Mouse (Mus musculus): ENCODE measurements around the gene Smc6.
A peak's percentile ranks its signal among the peaks of the same experiment; 100 is the strongest.

The Smc6 gene

DNA sequence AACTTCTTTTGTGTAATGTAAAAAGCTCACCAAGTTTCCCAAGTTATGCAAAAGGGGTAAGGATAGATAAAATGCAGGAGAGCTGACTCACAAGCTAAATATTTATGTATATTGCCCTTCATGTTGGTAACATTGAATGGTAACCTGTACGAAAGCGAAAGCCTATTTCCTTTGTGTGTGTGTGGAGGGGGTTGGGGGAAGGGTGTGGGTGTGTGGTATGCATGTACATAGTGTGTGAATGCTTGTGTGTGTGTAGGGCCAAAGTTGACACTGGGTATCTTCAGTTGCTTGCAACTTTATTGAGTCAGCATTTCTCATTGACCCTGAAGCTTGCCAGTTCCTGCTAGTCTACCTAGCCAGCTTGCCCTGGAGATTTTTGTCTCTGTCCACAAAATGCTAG is 15.9 kb downstream of the Smc6 start:
- no peak for DNase-seq (ENCODE audit: low read depth, low spot score)

DNA sequence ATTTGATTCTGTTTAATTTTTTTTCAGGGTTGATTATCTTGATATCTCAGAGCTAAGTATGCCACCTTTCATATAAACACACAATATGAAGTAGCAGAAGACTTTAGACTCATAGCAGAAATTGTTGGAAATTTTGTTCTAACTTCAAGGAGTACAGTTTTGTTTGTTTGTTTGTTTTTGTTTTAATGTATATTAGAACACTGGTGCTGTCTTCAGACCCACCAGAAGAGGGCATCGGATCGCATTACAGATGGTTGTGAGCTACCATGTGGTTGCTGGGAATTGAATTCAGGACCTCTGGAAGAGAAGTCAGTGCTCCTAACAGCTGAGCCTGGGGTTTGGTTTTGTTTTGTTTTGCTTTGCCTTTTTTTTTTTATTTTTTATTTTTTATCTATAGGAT is 20.7 kb downstream of the Smc6 start:
- DNase-seq (ENCODE audit: low read depth, low spot score) = no peak

DNA sequence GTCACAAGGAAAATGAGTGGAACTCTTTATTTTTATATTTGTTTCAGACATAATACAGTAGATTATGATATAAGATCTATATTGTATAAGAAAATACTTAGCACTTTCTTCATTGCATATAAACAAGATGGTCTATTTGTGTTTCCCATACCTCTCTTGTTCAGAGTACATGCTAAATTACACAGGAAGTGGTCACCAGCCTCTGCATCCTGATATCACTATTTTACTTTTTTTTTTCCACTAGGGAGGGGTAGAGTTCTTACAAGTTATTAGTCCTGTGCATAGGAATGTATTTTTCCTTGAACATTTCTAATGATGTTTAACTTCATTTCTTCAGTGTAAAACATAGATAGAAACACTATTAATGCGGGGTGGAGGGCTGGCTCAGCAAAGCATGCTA is 35.2 kb downstream of the Smc6 start:
- DNase-seq (ENCODE audit: low read depth, low spot score) = no peak

DNA sequence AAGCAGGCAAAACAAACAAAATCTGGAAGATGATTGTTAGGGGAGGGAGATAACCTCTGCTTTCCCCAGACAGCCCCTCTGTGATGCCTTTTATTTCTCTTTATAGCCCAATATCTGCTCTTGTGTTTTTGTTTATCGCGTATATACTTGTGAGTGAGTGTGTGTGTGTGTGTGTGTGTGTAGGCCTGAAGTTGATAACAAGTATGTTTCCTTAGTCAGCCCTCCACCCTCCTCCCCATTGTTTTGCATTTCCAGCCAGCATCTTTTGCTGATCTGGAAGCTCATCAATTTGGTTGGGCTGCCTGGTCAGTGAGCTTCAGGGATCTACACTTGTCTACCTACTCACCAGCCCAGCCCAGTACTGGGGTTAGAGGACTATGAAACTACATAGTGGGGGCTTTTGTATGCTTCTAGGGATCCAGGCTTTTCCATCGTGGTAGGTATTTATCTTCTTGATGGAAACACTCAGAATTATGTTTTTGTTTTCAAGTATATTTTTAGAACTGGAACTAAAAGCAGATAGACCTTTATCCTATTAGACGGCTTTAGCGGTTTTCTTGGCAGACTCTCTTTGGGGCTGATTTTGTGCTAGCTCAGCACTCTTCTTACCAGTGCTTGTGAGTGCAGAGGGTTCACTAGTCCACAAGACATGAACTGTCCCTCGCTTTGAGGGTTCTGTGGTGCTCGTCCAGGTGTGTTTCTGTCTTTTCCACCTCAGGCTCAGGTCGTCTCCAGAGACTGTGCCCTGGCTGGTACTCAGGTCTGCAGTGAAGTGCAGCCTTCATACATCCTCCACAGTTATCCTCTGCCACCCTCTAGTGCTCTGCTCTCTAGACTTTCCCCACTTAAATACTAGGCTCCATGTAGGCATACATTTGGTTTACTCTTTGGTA is 41.3 kb downstream of the Smc6 start:
- DNase-seq (ENCODE audit: low read depth, low spot score) = no peak

DNA sequence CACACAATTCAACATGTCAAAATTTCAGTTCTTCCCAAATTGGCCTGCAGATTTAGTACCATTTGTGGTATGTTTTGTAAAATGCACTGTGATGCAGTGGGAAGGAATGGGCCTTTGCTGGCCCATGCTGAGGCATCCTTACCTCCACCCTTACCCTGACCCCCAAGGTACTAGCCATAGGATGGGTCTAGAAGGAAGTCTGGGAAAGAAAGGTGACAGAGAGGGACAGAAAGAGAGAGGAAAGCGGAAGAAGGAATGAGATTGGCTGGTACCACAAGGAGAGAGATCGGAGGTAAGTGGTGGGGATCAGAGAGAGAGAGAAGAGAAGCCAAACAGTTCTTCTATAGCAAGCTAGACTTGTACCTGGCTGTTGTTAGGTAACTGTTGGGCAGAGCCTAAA is 45.4 kb downstream of the Smc6 start:
- DNase-seq (ENCODE audit: low read depth, low spot score) = no peak

DNA sequence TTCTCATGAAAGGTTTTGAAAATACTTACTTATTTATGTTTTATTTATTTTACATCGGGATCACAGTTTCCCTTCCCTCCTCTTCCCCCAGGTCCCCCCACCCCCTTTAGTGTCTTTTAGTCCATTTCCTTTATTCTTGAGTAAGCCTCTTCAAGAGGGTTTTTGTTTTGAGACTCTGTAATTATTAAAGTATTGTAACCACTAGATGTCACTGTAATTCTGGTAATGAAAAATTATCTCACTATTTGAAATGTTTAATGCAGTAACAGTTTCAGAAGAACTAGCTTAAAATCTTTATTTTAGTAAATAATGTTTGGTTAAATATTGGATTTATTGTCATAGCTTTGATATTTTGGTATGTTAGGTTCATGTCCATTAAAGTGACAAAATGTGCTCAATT is 48.2 kb downstream of the Smc6 start:
- peak; percentile 38 for DNase-seq (ENCODE audit: low read depth, low spot score)

DNA sequence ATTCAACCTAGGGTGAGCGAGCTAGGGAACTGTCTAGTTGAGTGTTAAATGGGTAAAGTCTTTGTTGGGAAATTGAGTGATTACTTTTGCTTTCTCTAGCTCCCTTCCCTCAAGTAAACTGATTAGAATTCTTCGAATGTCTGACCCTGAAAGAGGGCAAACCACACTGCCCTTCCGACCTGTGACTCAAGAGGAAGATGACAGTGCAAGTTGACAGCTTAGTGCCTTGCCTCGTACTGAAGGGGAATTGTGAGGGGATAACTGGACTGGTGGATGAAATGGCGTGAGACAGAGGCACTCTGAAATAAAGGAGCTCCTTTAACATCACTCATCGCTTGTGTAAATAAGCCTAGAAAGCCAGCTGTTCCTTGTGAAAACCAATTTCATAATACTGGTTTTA is 52.0 kb downstream of the Smc6 start:
- peak; percentile 72 for DNase-seq (ENCODE audit: low read depth, low spot score)

DNA sequence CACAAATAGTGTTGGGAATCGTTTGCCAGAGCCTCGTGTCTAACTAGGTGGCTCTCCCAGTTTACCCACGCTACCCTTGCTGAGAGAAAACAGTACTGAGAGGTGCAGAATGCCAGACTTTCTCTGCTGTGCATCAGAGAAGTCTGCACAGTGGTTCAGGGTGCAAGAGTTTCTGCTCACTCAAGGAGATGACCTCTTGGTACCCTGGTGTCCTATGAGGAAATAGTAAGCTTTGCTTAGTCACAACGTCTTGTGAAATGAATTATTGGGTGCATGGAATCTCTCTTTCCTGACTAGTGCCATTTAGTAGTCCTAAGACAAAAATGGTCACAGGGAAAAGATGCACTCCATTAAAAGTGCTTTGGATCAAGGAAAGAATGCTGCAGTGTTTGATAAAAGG is 58.8 kb downstream of the Smc6 start:
- no peak for DNase-seq (ENCODE audit: low read depth, low spot score)

DNA sequence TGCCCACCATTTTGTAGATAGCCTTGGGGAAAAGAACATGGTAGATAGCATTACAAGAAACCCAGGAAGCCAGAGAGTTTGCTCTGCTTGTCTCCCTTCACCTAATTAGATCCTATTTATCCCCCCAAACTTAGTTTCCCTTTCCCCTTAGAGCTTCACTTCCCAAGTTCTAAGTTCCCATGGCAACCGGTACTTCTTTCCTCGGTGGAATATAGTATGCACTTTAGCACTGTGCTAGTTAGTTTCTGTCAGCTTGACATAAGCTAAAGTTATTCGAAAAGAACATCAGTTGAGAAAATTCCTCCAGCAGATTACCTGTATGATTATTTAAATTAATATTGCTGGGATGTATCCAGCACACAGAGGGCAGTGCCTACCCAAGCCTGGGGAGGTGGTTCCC is 60.8 kb downstream of the Smc6 start:
- DNase-seq (ENCODE audit: low read depth, low spot score) = no peak

DNA sequence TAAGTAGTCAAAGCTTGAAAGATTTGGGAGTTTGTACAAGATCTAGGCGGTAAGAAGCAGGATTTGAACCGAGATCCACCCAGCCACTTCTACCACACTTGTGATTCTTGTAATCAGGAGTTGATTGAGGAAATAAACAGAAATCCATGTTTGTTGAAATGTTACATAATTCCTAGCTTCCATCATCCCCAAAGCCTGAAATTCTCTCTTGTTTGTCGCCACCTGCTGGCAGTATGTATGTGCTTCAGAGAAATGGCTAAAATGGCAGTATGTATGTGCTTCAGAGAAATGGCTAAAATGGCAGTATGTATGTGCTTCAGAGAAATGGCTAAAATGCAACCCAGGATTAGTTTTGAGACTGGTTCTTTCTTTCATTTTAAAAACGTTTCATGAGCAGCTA is 71.2 kb downstream of the Smc6 start:
- DNase-seq (ENCODE audit: low read depth, low spot score) = peak; percentile 82

DNA sequence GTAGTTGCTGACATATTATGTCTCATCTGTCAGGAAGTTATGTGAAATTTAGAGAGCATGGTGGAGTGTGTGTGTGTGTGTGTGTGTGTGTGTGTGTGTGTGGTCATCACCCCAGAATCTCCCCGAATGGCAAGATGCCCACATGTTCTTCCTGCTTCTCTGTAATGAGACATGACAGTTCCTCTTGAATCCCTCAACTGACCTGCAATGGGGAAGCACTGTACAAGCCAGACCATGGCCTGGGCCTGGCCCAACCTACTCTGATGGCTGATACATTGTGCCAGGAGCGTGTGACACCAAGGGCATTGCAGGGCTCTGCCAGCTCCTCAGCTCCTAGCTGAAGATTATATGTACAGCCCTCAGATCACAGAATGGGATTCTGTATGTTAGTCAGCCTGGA is 72.6 kb downstream of the Smc6 start:
- no peak for DNase-seq (ENCODE audit: low read depth, low spot score)

DNA sequence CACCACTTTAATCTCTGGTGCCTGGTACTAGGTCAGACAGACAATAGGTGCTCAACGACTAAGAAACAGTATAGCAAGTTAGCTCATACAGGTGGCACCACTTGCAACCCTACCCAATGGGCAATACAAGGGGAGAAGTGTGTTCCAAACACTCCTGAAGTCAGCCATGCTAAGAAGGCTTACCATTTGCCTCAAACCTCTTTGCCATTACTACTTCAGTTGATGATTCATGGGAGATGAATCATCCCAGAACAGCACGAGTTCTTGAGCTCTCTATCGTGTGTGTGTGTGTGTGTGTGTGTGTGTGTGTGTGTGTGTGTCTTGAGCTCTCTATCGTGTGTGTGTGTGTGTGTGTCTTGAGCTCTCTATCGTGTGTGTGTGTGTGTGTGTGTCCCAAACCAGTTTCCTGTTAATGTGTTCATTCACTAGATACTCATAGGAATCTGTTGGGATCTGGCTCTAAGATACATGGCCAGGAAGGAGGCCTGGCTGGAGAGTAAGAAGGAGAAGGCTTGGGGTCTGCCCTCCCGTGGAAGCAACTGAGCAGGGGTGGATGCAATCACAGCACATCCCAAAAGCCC is 76.4 kb downstream of the Smc6 start:
- DNase-seq (ENCODE audit: low read depth, low spot score) = peak; percentile 81

DNA sequence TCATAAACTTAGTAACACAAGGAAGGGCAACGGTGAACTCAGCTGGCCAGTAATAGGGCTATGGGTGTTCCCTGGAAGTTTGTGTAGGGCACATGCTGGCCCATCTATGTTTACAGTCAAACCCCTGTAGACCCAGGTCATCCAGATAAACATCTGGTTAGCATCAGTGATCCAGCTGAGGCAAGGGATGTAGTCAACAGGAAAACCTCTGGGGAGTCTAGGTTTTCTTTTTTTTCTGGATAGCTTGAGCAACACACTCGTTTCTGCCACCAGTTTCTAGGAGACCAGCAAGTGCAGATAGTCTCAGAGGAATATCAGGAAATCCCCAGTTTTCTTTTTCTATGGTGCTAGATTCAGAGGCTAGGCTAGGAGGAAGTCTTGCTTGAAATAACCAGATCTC is 80.3 kb downstream of the Smc6 start:
- peak; percentile 81 for DNase-seq (ENCODE audit: low read depth, low spot score)

DNA sequence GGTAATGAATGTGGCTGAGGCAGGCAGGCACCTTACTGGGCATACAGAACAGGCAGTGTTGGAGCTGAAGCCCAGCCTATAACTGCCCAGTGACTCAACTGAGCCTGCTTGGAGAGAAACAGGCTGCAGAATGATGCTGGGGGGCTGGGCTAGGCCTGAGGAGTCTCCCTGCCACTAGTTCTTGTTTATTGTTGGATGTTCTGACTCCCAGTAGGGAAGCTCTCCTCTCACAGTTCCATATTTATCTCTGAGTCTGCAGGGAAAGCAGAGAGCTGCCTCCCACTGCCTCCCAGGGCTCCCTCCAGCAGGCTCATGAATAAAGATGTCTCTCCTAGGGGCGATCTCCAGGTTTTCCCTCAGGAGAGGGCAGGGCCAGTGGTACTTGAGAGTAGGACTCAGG is 82.7 kb downstream of the Smc6 start:
- no peak for DNase-seq (ENCODE audit: low read depth, low spot score)

DNA sequence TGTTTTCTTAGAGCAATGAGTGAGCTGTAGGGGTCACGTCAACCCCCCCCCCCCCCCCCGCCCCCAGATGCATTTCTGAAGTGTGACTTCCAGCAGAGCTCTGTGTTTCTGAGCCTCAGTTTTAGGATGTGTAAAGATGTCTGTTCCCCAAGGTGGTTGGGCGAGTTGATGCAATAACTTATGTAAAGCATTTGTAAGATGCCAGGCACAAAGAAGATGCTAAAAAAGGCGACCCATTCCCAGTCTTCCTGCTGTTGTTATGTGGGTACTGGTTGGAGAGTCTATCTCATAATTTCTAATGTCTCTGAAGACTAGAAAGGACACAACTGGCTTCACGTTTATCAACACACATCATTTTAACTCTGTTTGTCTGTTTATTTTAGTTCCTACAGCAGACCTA is 84.2 kb downstream of the Smc6 start:
- DNase-seq (ENCODE audit: low read depth, low spot score) = no peak

DNA sequence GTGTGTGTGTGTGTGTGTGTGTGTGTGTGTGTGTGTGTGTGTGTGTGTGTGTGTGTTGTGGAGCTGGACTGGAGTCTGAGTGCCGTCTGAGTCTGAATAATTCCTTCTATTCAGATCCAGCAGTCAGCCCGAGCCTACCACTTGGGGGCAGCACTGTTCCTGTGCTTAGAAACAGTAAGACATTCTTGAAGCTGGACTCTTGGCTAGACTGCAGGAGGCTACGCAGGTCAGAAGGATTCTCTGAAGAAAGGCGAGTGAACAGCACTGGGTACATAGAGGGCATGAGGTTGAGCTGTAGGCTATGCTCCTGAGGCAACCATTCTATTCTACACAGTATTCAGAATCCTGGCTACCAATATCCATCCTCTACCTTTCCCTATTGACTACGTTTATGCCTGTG is 85.2 kb downstream of the Smc6 start:
- peak; percentile 84 for DNase-seq (ENCODE audit: low read depth, low spot score)

DNA sequence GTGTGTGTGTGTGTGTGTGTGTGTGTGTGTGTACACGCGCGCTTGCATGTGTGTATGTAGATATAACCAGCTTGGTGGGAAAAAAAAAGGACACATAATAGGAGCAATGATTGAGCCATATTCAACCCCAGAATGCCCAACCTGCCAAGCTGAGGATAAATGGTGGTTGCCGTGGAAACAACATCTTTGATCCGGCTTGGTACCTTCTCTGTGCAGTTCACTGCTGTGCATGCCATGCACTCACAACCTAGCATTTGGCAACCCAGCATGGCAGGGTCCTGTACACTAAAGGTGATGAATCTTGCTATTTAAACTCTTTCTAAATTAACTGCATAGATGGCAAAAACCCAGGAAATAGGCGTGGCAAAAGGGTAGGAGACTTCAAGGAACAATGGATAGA is 96.7 kb downstream of the Smc6 start:
- DNase-seq (ENCODE audit: low read depth, low spot score) = no peak

DNA sequence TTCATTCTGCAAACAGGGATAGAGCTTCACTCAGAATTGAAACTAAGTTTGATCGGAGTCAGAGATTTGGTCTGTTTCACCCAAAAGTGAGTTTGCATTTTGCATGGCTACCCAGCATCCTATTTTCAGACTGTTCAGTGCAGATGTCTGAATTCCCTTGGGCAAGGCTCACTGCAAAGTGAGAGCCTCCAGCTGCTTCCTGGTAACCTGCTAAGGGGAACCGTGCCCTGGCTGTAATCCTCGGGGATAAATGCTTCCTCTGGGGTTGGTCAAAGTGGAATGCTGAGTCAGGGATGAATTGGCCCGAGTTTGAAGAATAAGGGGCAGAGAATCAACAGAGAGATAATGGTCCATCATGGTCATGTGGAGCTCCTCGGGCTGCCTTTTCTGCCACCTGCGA is 99.2 kb downstream of the Smc6 start:
- DNase-seq (ENCODE audit: low read depth, low spot score) = peak; percentile 44

DNA sequence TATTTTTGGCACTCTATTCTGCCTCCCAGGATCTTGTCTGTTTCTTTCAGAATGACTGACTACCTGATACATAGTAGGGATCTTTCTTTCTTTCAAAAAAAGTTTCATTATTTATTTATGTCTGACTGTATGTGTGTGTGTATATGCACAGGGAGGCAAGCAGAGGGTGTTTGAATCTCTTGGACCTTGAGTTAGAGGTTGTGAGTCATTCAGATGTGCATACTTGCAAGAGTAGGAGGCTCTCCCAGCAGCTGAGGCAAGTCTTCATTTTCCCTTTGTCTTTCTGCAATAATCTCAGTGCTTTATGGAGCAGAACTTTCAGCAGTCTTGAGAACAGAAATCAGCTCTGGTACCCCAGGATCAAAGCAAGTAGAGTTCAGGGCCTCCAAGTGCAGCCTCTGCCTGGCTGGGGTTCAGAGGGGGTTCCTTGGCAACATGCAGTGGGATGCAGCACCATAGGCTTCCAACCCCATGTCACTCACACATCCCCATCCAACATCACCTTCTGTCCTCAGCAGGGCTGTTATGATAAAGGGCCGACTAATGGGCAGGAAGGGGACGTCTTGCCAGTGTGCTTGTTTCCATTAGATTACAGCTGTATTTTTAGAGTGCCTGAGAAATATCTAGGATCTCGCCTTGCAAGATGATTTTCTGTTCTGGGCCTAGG is 101.5 kb downstream of the Smc6 start:
- no peak for DNase-seq (ENCODE audit: low read depth, low spot score)
